Mouse (Mus musculus) retina, embryonic 14.5 days (tissue): ENCODE measurements around the gene Myo16.

Experiments
- DNase-seq: peaks from one replicate; pipeline ENCODE4 v3.0.0-alpha.2; 2015; ENCODE audit warnings: low spot score

The Myo16 gene

DNA sequence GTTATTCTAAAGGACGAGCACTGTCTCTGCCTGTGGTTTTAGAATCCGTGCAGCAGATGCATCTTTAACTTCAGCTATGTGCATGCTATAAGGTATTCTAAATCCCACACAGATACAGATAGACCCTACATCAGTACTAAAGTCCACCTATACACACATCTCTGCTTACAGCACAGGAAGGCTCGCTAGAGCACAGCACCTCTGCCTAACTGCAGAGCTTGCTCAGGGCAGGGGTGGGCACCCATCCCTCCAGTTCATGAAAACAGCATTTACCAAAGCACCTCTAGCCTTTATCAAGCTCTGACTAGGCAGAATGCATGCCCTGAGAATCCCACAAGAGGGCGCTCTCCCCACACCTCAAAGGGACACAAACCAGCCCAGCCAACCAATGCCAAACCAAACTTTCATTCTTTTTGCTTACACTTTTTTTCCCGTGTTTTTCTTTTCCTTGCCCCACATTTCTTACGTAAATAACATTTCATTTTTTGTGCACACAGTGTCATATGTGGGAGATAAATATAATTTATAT lies 261.0 kb downstream of the Myo16 start:
- DNase-seq, result peak; percentile 89

DNA sequence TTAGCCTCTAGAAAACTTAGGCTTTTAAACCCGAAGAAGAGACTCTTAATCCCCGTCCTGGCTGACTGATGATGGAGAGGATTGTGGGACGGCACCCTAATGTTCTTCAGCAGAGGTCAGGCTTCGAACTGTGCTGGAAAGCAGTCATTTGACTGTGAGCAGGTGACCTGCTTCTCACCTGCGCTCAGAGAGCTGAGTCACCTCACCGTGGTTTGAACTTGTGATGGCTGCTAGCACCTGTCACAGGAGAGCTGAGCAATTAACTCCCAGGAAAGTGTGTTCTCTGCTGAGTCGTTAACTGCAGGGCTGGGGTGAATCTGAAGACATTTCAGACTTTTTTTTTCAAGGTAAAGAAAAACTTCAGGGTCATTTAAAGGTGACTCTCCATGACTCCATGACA lies 261.6 kb downstream of the Myo16 start:
- no peak for DNase-seq

DNA sequence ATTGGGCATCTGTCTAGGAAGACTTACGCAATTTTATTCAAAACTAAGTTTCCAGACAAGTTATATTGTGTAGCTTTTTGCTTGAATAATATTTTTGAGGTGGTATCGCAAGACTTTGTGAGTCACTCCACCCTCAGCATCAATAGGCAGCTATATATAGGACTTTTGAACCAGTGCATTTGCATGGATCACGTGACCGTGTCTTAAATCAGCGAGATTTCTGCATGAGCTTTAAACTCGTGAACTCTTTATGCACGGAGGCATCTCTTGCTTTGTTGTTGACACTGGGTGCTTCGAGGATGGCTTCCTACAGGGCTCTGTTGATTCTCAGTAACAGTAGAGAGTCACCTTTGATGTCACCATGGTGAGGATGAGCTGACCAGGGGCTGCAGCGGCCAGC lies 262.2 kb downstream of the Myo16 start:
- no peak for DNase-seq

DNA sequence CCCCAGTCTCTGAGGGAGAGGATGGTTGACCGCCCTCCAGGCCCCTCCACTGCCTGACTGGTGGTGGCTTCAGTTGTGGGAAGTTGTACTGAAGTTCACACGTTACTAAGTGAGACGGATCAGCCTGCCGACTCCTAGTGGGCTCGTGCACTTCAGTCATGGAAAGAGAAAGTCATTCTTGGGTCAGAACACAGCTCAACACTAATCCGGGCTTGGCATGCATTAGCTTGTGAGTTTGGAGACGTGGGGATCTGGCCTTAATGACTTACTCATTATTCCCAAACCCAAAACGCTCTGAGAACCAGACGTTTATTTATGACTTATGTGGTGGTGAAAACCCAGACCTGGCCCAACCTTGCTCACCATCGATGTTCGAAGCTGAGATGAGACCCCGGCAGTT lies 263.1 kb downstream of the Myo16 start:
- no peak for DNase-seq

DNA sequence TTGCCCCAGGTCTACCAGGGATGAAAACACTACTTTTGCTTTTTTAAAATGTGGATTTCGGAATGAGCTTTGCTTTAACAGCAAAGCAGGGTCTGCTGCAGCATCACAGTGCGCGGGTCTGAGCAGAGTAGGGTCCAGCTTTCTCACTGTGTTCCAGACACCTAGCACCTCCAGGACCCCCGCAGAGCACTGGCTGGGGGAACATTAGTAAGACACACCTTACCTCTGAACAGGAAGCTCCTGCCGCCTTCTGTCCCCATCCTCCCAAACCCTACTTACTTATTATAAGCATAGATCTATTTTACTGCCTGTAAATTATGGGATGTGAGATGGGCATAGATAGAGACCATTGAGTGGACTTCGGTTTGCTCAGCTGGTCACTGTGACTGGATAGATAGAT lies 263.6 kb downstream of the Myo16 start:
- no peak for DNase-seq

DNA sequence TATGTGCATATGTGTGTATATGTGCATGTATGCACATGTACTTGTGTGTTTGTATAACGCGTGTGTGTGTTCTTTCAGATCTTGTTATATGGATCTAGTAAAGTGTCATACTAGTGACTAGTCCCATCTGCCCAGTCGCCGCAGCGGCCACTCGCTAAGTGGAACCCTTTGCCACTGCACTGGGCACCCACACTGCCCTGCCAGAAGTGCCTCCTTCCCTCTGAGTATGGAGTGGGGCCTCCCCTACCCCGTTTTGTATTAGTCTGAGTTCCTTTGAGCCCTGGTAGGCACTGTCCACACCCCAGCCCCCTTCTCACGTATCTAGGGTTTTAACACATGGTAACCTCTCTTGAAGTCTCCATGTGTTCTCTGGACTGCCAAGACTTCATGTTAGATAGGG lies 264.3 kb downstream of the Myo16 start:
- DNase-seq, result no peak

DNA sequence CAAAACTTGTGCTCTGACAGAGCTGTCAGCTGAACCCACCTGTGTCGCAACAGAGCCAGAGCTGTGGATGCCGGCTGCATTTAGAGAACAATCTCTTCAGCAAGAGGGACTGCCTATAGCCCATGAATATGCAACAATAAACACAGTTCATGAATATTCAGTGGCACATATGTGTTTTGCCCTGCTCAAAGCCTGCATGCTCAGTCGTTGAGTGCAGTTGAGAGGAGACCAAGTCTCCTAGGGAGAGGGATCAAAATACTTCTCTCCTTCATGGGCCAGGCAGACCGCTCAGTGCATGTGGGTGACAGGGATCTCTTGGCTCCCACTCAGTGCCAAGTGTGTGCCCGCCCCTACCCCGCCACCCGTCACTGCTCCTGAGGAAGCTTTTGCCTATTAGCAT lies 265.3 kb downstream of the Myo16 start:
- DNase-seq, result no peak

DNA sequence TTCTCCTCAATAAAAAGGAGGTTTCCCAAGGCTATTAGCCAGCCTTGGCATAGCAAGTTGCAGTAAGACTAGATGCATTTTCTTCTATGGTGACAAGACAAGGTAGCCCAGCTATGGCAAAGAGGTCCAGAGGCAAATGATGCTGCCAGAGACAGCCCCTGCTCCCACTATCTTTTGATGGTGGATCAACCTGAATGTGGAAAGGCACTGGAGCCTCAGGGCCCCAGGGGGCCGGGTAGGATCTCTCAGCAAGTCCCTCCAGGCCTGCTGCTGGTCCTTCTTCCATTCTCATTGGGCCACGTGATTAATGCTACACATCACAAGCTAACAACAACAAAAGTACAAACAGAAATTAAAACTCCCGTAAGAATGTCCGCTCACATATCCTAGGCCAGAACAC lies 266.0 kb downstream of the Myo16 start:
- DNase-seq, result no peak

DNA sequence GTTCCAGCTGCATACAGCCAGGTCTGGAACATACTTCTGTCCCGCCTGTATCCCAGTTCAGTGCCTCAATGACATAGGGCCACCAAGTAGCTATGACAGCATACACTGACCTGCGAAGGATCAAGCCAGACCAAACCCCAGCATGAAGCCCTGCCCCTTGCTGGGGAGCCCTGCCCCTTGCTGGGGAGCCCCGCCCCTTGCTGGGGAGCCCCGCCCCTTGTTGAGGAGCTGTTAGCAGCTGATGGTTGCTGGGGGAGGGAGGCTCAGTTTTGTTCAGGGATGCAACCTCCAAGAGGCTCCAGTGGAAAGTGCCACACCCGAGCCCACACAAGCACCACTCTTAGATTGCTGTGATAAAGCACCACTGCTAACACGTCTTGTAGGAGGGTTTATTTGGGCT lies 266.8 kb downstream of the Myo16 start:
- no peak for DNase-seq

DNA sequence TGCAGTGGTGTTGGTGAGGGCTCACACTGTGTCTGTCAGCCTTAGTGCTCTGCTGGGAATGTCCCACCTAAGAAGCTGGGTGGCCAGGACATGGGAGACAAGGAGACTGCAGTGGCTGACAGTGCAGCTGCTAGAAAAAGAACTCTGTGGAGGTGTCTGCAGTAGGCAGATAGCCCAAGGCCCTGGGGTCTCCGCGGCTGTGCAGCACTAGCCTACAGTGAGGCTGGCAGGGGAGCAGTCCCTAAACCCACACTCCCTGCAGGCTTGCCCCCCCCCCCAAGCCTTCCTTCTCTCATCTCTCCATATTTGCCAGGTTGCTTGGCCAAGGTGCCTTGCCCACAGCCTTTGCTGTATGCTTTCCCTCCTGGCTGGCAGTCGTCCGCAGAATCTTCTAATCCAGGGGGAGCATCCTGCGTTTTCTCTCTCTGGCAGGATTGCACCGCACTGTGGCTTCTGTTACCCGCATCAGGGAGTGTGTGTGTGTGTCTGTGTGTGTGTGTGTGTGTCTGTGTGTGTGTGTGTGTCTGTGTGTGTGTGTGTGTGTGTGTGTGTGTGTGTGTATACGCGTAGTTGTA lies 267.9 kb downstream of the Myo16 start:
- no peak for DNase-seq

DNA sequence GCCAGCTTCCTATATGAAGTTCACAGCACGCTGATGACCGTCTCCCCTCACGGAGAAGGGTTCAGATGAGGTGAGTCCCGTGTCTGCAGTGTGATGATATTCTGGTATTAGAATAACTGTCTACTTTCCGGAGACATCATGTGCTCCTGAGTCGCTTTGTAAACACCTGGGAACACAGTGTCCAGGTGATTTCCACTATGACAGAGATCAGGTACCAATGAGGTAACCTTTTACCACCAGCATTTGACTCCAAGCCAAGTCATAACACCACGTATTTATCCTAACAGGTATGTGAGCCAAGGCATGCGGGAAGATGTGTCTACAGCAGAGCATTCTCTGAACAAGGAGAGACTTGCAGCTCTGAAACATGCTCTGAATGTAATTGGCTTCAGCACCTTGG lies 281.8 kb downstream of the Myo16 start:
- DNase-seq, result no peak

DNA sequence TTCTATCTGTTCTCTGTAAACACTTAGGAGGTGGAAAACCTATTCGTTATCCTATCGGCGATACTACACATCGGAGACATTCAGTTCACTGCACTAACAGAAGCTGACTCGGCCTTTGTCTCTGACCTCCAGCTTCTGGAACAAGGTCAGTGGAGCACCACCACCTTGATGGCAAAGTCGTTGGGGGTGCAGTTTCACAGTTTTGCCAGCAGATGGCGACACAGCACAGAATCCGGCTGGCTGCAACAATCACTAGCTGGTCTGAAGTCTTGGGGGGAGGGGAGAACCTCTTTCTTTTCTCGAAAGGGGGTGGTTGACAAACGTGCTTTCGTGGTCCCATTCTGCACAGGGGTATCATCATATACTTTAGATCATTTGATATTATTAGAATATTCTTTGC lies 285.1 kb downstream of the Myo16 start:
- DNase-seq, result peak; percentile 91

DNA sequence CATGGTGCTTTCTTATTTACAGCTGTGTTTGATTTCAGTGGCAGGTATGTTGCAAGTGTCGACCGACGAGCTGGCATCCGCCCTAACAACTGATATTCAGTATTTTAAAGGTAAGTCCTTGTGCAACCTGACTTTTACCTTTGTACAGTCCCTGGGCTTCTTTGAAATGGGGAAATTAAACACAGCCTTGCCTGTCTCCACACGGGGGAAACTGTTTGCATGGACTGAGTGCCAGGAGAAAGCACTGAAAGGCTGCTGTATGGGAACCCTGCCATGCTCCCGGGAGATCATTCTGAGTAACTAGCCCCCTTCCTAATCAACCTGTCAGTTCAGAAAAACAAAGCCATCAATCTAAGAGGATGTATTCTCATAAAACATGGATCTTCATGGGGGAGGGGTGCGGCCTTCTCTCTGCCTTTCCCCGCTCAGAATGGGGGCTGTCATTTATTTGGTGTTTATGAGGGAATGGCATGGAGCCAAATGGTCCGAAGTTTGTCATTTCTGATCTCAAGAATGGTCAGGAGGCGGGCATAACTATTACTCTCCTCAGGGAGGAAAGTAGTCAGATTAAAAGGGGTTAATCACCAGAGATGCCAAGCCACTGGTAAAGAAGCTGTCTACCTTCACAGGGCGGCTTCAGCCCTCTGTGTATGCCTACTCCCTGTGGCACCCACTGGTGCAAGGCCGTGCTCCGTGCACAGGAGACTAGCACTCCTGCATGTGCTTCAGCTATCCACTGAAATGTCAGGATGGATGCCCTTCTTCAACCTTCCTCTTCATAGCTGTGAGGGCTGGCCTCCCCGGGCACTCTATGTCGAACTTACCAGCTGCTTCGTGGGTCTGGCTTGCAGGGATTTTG lies 286.1 kb downstream of the Myo16 start:
- DNase-seq, result no peak

DNA sequence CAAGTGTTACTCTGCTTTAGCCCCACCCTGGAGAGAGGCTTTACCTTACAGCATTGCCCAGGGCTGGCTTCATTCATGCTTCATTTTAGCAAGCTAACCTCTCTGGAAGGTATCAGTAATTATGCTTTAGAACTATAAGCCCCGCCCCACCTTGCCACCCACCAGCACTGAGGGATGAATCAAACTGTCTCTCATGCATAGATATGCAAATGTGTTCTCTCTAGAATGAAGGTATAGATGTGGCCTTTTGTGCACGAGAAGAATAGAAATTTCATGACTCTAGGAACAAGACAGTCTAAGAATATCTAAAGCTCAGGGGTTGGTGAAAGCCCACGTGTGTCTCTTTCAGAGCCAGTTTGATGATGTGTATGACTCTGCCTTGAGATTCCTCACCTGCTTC lies 288.9 kb downstream of the Myo16 start:
- no peak for DNase-seq

DNA sequence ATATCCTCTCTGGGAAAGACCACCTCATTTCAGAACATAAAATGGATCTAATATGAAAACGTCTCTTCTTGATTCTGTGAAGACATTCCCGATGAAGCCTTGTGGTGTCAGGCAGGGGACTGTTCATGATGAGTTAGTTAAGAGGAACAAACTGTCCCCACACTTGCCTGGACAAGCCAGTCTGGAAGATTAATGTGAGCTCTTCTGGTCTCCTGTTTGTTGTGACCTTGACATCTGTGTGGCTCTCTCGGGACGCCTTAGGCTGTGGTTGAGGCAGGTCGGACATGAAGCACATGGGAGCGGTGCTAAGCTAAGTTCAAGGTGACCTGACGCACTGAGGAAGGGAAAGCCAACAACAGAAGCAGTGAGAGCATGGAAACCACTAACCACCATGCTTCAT lies 291.3 kb downstream of the Myo16 start:
- DNase-seq, result no peak

DNA sequence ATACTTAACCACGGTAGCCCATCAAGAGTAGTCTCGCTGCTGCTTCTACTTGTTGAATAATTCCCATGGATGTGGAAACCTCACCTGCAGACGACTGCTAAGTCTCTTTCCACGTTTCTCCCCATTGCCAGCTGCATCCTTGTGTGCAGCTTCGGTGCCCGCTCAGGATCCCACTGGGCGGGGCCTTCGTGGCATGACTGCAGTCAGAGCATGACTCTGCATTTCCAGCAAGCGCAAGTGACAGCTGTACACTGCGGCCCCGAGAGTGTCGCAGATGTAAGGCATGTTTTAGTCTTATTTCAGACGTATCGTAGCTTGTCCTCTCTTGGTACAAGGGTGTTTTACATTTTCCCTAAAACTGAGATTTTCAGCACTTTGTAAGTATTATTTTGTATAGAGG lies 294.8 kb downstream of the Myo16 start:
- no peak for DNase-seq

DNA sequence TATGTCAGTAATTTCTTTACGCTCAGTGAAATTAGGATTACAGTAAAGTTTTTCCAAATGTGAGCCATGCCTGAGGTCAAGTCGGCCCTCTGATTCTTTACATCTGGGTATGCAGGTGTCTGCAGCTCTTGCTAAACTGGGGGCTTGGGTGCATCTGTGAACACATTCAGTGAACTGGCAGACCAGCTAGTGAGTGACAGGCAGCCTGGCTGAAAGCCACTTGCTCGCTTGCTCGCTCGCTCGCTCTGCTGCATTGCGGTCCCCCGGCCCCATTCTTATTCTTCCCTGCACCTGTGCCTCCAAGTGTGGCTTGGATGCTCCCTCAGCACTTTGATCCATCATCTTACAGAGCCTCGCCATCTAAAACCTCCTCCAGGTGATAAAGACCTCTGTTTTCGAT lies 299.3 kb downstream of the Myo16 start:
- DNase-seq, result no peak

DNA sequence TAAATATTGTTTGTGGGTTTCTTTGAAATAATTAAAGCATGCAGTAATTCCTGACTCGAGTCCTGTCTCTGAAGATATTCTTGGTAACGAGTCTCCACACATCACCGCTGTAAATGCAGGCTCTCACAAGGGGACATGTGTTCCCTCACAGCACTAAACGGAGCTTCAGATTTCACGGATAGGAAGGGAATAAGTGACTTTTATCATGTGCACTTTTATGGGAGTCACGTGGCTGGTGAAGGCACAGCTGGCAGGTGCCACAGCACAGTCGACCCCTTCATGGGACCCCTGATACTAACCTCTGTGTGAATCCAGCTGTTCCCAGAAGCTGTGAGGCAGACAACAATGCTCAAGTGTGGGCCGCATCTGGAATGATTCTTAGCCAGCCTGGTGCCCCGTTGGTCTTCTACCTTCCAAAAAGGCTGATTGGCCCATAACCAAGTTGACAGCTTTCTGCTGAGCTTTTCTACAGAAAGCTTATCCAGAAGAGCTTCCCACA lies 304.5 kb downstream of the Myo16 start:
- no peak for DNase-seq

DNA sequence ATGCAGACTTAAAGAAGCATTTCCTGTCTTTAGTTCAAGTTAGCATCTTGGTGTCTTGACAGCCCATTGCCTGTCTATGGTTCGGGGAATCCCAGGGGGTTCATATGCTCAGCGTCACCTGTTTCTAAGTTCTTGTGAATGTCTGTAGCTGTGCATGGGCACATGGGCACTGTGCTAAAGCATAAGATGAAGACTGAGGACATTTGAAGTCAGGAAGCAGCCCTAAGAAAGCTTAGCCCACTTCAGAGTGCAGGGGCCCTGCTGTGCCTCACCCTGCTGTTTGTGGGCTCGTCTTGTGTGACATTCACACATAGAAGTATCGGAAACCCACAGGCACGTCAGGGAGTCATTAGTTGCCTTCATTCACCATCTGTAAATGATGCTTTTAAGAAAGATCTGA lies 308.6 kb downstream of the Myo16 start:
- no peak for DNase-seq

DNA sequence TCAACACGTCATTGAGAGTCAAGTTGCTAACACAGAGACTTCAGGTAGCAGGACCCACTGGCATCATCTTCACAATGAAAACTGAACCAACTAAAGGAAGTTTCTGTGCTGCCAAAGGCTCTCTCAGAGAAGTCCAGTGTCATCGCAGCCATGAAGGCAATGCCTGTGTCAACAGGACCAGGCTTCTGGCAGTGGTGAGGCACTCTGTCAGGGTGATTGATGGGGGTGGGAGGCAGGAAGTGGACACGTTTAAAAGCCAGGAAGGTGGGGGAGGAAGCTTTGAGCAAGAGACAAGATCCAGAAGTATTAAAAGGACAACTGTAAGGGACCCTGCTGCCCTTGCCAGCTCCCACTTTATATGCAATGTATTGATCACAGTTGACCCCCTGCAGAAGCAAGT lies 314.8 kb downstream of the Myo16 start:
- DNase-seq, result no peak

DNA sequence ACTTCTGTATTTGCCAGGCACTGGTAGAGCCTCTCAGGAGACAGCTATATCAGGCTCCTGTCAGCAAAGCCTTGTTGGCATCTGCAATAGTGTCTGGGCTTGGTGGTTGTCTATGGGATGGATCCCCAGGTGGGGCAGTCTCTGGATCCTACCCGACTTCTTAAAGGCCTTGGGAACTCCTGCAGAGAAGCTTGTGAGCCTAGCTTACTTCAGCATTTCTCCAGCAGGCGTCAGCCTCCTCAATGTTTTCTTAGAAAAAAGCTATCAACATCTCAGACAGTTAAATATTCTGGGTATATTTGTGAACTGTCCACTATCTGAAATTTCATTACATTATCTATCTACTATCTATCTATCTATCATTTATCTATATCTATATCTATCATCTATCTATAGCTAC lies 315.9 kb downstream of the Myo16 start:
- no peak for DNase-seq

DNA sequence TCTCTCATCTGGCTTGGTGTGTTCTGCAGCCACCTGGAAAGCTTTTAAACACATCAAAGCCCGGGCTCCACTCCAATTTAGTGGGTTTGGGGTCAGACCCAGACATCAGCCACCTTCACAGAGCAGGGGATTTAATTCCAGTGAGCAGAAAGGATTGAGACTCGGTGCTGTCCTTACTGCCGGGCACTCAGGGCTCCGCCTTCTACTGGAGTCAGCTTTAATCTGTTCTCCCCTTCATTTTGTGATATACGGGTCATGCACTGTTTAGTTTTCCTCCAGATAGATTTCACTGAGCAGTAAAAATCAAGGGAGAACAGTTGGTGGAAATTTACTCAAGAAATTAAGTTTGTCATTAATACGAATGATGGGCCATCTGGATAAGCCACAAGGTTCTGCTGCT lies 316.6 kb downstream of the Myo16 start:
- no peak for DNase-seq

DNA sequence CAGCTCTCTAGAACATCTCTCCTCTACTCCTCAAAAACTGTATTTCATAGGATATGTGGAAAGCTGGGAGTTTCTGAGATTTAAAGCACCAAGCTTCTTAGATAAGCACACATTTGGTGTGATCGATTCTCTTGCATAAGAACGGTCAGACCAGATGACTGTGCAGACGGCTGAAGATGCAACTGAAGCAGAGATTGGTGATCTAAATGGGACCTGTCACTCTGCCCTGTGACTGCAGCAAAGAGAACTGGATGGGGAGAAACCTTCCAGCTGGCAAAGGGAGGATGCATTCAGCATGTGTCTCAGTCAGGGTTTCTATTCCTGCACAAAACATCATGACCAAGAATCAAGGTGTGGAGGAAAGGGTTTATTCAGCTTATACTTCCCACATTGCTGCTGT lies 318.7 kb downstream of the Myo16 start:
- DNase-seq, result no peak

DNA sequence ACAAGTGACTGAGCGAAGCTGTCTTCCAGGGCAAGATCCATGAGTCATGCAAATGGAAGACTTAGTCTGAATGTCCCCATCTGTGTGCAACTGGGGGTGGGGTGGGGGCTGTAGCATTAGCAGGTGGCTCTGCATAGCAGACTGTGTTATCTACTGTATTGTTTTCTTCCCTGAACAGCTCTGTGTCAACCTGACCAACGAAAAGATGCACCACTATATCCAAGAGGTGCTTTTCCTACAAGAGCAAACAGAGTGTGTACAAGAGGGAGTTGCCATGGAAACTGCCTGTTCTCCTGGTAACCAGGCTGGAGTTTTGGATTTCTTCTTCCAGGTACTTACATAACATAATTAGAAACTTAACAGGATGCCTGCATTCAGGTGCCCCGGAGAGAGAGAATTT lies 320.7 kb downstream of the Myo16 start:
- no peak for DNase-seq
